Mouse (Mus musculus): Measurements from ENCODE around the gene Camk1g.

DNA sequence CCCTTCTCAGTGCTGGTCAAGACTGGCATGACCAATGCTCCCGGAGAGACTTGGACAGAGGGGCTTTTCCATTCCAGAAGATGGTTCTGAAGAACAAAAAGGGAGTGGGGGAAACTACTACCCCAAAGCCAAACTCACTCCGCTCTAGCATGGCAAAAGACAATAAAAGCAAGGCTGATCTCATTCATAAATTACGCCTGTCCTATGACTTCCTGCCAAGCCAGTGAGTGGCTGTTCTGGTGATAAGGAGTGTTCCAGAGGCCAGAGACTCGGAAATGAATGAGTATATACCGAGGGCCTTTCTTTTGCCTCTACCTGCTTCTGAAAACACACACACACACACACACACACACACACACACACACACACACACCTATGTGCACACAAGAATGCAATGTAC lies 48.6 kb upstream of the Camk1g start:
- TF ChIP-seq CTCF (IDR thresholded peaks at IDR 0.05; ENCODE audit: low read depth, low read length) (no peak), GATA2 (IDR thresholded peaks at IDR 0.05; ENCODE audit: borderline replicate concordance, low read depth, low read length) (no peak), POLR2AphosphoS5 (IDR thresholded peaks at IDR 0.05; ENCODE audit: insufficient replicate concordance, low read depth, low read length) (no peak)
